Mouse (Mus musculus) right cerebral cortex, adult 18-20 months (tissue): ENCODE results near the gene Aldh1b1.

Experiments
- DNase-seq: peaks from one replicate; pipeline ENCODE4 v3.0.0; 2022; ENCODE audit warnings: mixed read lengths

Aldh1b1 gene

DNA sequence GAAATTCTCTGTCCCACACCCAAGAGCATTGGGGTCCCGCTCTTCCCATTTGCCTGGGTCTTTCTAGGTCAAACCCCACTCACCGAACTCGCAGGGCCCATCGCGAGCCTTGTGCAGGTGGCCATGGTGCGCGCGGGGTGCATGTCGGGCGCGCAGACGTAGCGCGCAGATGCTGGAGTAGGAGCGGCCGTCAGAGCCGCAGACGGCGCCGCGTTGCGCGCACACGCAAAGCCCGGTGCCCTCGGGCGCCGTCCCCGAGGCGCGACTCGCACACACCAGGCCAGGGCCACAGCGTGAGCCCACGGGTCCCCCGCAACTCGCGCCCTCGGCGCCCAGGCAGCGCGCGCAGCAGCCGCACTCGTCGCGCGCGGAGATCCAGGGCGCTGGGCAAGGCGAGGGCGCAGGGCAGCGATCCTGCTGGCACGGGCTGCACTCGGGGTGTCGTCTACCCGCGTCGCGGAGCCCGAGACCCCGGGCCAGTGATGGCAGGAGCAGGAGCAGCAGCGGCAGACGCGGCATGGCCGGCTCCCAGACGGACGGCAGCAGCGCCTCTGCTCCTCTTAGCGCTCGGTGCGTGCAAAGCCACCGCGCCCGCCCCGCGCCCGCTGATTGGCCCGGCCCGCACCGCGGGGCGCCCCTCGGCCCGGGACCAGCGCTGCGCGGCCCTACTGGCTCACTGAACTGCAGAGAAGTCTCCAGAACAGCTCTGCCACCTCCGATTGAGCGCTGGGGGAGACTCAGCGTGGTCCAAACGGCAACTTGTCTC lies 27.6 kb downstream of the Aldh1b1 start, which contains the start of gene Igfbpl1:
Gene Igfbpl1, minus strand, starts transcription at position 649 of the 766 bp plus-strand sequence.
- DNase-seq: no peak

DNA sequence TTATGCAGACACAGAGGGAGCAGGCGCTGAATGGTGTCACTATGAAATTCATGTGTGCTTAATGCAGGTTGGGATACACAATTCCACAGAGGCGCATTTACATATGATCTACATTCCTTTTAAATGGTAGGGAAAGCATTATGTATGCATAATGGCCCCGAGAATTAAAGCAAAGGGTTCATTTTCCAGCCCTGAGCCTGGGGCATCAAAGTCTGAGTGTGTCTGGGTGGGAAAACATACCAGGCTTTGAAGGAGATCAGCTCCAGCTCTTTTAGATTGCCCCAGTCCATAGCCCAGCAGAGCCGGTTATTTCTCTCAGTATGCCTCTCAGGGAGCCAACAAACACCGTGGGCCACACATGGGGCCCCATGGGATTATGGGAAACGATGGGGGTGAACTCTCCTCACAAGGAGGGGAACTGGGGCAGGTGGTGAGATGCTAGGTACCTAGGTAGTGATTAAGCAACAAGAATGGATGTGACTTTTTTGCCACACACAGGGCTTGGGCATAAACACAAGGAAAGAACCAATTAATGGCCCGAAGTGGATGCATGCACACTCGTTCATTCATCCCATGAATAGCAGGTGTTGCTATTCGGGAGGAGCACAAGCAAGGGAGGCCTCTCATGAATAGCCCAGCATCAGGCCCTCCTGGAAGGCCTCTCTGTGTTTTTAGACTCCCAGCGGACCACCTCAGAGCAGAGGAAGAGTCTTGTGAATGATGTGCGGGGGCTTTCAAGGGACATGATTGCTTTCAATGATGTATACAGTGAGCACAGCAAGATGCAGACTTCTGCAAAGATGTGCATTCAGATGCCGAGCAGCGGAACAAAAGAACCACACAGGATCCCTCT lies 31.3 kb downstream of the Aldh1b1 start:
- DNase-seq: no peak

DNA sequence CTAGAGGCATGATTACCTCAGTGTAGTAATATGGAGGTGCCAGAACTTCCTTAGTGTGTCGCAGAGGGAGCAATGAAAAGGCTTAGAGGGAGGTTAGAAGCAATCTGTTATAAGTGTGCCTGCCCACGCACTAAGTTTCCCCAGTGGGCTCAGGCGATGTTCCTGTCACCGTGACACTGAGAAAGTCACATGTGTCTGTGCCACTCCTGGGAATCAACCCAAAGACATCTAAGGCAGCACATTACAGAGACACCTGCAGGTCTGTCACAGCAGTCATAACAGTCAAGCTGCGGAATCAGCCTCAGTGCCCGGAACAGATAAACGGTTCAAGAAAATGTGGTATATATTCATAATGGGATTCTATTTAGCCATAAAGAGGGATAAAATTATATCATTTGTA lies 33.2 kb downstream of the Aldh1b1 start:
- peak; percentile 66 for DNase-seq

DNA sequence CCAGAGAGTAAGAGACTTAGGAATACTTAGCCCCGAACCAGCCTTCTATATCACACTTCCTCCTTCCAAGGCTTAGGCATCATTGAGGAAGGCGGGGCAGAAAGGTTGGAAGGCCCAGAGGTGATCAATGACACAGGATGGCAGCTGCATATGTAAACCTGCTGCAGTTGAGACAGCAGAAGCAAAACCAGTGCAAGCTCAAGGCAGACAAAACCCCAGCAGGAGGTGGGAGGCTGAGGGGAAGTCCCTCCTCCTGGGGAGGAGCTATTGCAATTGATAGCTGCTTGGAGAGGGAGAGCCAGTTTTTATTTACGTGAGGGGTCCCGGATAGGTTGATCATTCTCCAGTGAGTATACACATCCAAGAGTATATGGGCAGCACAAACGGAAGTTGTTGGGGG lies 34.6 kb downstream of the Aldh1b1 start:
- DNase-seq: no peak

DNA sequence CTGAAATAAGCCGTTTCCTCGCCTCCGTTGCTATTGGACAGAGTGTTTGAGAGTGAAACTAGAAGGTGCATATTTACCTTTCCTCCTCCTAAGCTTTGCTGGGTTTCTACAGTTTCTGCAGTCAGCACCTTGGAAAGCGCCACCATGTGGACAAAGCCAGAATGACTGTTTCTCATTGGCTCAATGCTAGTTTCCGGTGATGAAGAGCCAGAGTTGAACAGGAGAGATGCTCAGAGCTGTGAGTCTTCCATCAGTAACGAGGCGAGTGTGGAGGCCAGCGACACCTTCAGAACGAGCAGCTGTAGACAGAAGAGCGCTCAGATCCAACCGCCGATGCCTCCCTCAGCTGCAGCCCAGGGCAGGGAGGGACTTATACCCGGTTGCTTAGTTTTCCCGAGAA lies 45.5 kb downstream of the Aldh1b1 start:
- peak; percentile 49 for DNase-seq

DNA sequence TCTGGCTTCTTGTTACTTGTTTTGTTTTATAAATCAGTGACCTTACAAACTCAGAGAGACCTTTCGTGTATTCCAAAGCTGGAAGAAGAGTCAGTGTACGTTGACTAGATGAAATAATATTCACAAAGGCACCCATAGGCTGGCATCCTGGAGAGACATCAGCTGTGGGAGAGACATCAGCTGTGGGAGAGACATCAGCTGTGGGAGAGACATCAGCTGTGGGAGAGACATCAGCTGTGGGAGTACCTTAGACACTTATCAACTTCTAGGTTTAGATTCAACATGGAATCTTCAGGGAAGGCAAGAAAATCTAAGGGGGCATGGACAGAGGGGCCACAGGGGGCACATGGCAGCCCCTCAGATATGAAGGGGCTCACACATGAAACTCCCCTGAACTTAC lies 47.4 kb downstream of the Aldh1b1 start:
- DNase-seq: no peak

DNA sequence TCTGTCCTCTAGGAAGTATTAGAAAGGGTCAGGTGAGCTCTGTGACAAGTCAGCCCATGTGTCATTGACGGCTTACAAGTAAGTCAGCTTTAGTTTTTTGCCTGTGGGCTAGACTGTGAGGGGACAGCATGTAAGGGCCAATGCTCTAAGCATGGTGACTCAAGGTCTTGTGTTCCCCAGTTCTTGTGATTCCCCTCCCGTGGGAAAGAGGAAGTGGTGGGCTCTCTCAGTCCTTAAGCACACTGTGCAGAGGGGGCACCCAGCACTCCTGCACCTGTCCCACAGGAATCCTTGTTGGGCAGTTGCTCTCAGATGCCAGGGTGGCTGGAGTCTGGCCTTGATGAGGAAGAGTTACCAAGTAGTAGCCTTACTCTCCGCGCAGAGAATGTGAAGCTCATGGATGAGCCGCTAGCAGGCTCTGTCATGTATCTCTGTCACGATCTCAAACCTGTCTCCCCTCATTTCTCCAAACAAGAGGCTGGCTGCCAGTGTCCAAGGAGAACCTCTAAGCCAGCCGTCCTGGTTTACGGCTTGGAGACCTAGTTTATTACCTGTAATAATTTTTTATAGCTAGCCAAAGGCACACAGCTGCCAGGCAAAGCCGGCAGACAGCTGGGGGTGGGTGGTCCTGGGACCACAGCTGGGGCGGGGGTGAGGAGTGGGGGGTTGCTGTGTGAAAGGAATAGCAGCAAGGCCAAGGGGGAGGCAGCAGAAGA lies 49.4 kb downstream of the Aldh1b1 start, which contains the start of gene Stra6l:
Gene Stra6l, plus strand, starts transcription at position 556 of the 716 bp plus-strand sequence.
- no peak for DNase-seq

DNA sequence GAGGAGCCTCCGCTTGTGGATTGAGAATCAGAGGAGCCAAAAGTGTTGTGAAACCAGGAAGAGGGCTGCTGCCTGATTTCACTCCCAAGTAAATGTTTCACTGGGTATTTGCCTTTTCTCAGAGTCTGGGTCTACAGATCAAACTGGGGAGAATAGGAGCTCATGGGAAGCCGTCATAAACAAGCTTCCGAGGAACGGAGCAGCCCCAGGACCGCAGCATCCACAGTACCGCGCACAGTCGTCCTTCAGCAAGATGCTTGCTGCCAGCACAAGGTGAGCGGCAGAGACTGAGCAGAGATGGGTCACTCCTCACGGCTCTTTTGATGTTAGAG lies 50.0 kb downstream of the Aldh1b1 start:
- DNase-seq: no peak

DNA sequence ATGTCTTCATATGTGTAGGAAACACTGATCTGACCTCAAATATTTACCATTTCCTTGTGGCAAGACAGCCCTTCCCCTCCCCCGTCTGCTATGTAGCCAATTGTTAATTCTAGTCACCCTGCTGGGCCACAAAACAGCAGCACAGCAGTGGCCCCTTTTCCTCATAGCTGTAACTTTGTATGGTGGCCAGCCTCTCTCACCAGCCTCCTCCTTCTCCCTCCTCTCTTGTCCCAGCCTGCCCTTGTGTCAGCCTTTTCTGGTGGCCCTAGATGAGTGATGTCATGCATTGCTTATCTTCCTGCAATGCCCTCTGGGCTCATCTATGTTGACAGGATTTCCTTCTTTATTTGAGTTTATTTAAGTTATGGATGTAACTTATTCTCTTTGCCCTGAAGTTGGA lies 50.6 kb downstream of the Aldh1b1 start:
- DNase-seq: no peak

DNA sequence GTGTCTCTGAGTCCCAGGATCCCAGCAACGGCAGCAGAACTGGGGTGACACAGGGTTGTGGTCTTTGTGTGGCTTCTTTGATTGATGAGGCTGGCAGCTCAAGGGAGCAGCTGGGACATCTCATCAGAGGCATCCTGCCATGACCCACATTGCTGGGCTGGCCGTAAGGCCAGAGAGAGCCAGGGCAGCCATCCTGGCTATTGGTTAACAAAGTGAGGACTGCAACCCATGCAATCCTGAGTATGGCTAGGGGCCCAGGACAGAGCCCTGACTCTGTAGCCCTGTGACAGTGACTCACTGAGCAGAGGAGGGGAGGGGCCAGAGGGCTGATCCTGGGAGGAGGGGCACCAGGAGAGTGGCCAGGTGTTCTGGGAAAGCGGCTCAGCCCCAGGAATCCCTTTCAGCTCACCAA lies 52.8 kb downstream of the Aldh1b1 start:
- DNase-seq: no peak

DNA sequence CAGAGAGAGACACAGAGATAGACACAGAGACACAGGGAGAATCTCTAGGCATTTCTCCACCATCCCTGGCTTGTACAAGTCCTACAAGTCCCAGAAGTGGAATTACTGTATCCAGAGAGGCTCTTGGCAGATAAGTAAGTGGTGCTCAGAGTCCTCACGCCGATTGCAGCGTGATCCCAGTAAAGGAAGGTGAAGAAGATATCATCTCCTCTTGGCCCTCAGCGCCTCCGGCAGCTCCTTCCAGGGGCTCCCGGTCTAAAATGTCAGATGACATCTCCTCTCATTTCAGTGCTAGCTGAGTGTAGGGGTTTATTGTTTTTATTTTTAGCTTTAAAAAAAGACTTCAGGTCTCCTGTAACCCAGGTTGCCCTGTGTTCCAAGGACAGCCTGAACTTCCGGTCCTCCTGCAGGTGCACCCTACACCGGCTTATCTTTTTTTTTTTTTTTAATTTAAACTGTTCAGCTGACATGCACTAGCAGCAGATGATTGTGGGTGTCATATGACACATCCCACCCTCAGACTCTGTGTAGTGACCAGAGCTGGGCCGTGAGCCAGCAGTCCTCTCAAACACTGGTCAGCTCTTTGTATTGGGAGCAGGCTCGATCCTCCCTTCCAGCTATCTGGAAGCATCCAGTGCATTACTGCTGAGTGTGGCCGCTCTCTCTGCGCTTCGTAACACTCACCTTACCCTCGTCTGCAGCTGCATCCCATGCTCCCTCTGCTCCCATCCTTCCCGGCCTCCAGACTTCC lies 54.8 kb downstream of the Aldh1b1 start:
- DNase-seq: no peak
